ENCODE assay signal across 8 mouse cellular contexts in the genomic region with DNA sequence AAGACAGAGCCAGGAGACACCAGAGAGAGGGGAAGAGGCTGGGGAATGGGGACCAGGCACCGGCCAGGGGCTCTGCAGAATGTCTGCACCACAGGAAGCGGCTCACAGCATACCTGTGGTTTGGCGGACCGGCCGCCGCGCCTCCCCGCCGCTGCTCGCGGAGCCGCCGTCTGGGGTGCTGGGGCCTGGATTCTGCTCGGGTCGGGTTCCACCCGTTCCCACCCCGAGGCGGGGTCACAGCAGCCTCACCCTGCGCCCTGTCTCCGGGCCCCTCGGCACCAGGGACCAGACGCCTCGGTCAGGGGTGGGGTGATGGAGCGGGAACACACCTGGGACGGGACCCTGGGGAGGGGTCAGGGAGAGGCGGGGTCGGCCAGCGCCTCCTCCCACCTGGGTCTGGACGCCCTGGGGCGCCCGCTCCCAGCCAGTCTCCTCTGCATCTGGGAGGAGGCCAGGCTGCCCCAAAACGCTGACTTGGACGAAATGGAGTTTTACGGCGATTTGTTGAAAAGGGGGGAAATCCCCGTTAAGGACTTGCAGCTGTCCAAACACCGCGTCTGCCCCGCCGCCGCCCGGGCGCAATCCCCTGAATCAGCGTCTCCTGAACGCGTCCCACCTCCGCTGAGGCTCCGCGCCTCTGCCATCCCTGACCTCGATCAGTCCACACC. TPM values are rescaled to one million over a fixed set of nuclear protein-coding genes. Genes with fewer than 3 reads are reported as not detected.
DNase-seq lines count a peak whose midpoint lies in the region; ATAC-seq and TF ChIP-seq lines count a peak whose summit lies in the region.

No protein-coding gene starts in this region.

- DNase-seq in cerebellum, adult 9-11 months, result peak; percentile 46
- no peak for DNase-seq in cerebellum, postnatal 36 days
- DNase-seq in forebrain, embryonic 11.5 days (ENCODE audit: low spot score), result peak; percentile 71
- peak; percentile 55 for DNase-seq in stomach, postnatal 0 days (ENCODE audit: low spot score)
- DNase-seq in thymus, postnatal 0 days (ENCODE audit: low spot score), result no peak
- no peak for DNase-seq in left cerebral cortex, adult 18-20 months (ENCODE audit: low spot score in 2 of 2)

- H3K4me2 ChIP-seq in forebrain, embryonic 11.5 days (ENCODE audit: low read depth, low read length, severe bottlenecking), result peak overlapping the region; percentile 46
- peak overlapping the region; percentile 59 for H3K4me2 ChIP-seq in liver, embryonic 12.5 days
- H3K4me2 ChIP-seq in stomach, postnatal 0 days (replicated peaks; ENCODE audit: low read depth), result peak overlapping the region; percentile 68

- H3K4me3 ChIP-seq in C2C12 (ENCODE audit: insufficient read depth, poor library complexity, severe bottlenecking), result no peak overlapping the region
- H3K4me3 ChIP-seq in forebrain, embryonic 11.5 days (ENCODE audit: low read depth, low read length), result peak overlapping the region; percentile 14
- H3K4me3 ChIP-seq in liver, embryonic 12.5 days, result peak overlapping the region; percentile 38
- peak overlapping the region; percentile 35 for H3K4me3 ChIP-seq in stomach, postnatal 0 days (ENCODE audit: low read depth, low read length)

- H3K79me2 ChIP-seq in C2C12 (ENCODE audit: control insufficient read depth, insufficient read depth), result no peaks in the 10 kb centered on the region

- no peak for ATAC-seq in forebrain, embryonic 11.5 days (replicated peaks; ENCODE audit: low FRiP score)
- ATAC-seq in liver, embryonic 12.5 days, result no peak
- no peak; the same call in 1 of the 2 replicates for ATAC-seq in stomach, postnatal 0 days (ENCODE audit: low FRiP score, low TSS enrichment)

- no peak overlapping the region for H3K27ac ChIP-seq in forebrain, embryonic 11.5 days (ENCODE audit: low read depth, low read length)
- H3K27ac ChIP-seq in liver, embryonic 12.5 days, result no peak overlapping the region
- no peak overlapping the region for H3K27ac ChIP-seq in stomach, postnatal 0 days (replicated peaks)

- H3K36me3 ChIP-seq in C2C12 (ENCODE audit: control insufficient read depth, insufficient read depth), result no peaks in the 10 kb centered on the region
- no peaks in the 10 kb centered on the region for H3K36me3 ChIP-seq in forebrain, embryonic 11.5 days (ENCODE audit: control insufficient read depth, insufficient read depth, low read length)
- no peaks in the 10 kb centered on the region for H3K36me3 ChIP-seq in liver, embryonic 12.5 days
- H3K36me3 ChIP-seq in stomach, postnatal 0 days (ENCODE audit: control insufficient read depth, insufficient read depth, low read length), result no peaks in the 10 kb centered on the region

- peak overlapping the region; percentile 53 for H3ac ChIP-seq in C2C12 (ENCODE audit: control insufficient read depth, insufficient read length, low read depth)

- TF ChIP-seq EP300 in stomach, postnatal 0 days (optimal IDR thresholded peaks at IDR 0.05), result no peak

- no peaks in the 10 kb centered on the region for H3K27me3 ChIP-seq in C2C12 (ENCODE audit: control insufficient read depth, insufficient read depth, insufficient read length)
- H3K27me3 ChIP-seq in forebrain, embryonic 11.5 days (ENCODE audit: control insufficient read depth, insufficient read depth, low read length), result peaks cover 57% of the 10 kb centered on the region
- H3K27me3 ChIP-seq in liver, embryonic 12.5 days (replicated peaks), result peaks cover 85% of the 10 kb centered on the region
- H3K27me3 ChIP-seq in stomach, postnatal 0 days (ENCODE audit: control insufficient read depth, insufficient read depth, low read length), result no peaks in the 10 kb centered on the region

- no peak for TF ChIP-seq CTCF in C2C12 (IDR thresholded peaks at IDR 0.05; ENCODE audit: control insufficient read depth, insufficient read depth, insufficient read length)
- TF ChIP-seq CTCF in stomach, postnatal 0 days (IDR thresholded peaks at IDR 0.05; ENCODE audit: low read depth), result no peak

- no peaks in the 10 kb centered on the region for H3K79me3 ChIP-seq in C2C12 (ENCODE audit: low read depth)

- WGBS in forebrain, embryonic 11.5 days, result 1% methylated on average over 47 of the region's 50 CpGs
- 2% methylated on average over 50 of the region's 50 CpGs for WGBS in liver, embryonic 12.5 days (ENCODE audit: insufficient replicate concordance)
- WGBS in stomach, postnatal 0 days, result 3% methylated on average over 45 of the region's 50 CpGs

- H3K9me3 ChIP-seq in forebrain, embryonic 11.5 days (ENCODE audit: control insufficient read depth, low read length), result no peaks in the 10 kb centered on the region
- H3K9me3 ChIP-seq in liver, embryonic 12.5 days (replicated peaks), result 0 out of 2 replicates have a peak, but pooled peaks cover 2% of the 10 kb centered on the region
- no peaks in the 10 kb centered on the region for H3K9me3 ChIP-seq in stomach, postnatal 0 days (ENCODE audit: control insufficient read depth, low read length)

- H3K9ac ChIP-seq in forebrain, embryonic 11.5 days (ENCODE audit: low read length), result 0 out of 2 replicates have a peak overlapping the region, but pooled peaks have one; percentile 27
- H3K9ac ChIP-seq in liver, embryonic 12.5 days, result no peak overlapping the region
- H3K9ac ChIP-seq in stomach, postnatal 0 days (ENCODE audit: low read length), result peak overlapping the region; percentile 31; the same call in 1 of the 2 replicates

- peaks cover 18% of the 10 kb centered on the region; the same call in 1 of the 2 replicates for H3K4me1 ChIP-seq in forebrain, embryonic 11.5 days (replicated peaks; ENCODE audit: control insufficient read depth, insufficient read depth, low read length)
- peaks cover 23% of the 10 kb centered on the region for H3K4me1 ChIP-seq in liver, embryonic 12.5 days
- peaks cover 9% of the 10 kb centered on the region for H3K4me1 ChIP-seq in stomach, postnatal 0 days (replicated peaks; ENCODE audit: control insufficient read depth, insufficient read depth)

TF ChIP-seq in C2C12, 6 proteins besides CTCF, POLR2A, EP300 and RAD21:
- TF ChIP-seq USF1 (IDR thresholded peaks at IDR 0.05; ENCODE audit: low read depth), result no peak
- peak; percentile 10 for TF ChIP-seq MYOD1 (IDR thresholded peaks at IDR 0.05; ENCODE audit: control insufficient read depth, insufficient read length, low read depth)

RNA-seq across cellular contexts. Expression of a gene that starts 14.5 kb away (rescaled TPM):
- 0.62 TPM for polyA plus RNA-seq in C2C12 (2012; fragmentation: generic; extraction: Trizol)
- polyA plus RNA-seq in forebrain, embryonic 11.5 days (2014; fragmentation: Nextera tagmentation; extraction: Ambion mirVana), result 18.0 and 20.4 TPM in 2 replicates
- 1.8 and 2.3 TPM in 2 replicates for polyA plus RNA-seq in liver, embryonic 12.5 days (2016; fragmentation: Nextera tagmentation; extraction: Ambion mirVana)
- 6.4 and 7.8 TPM in 2 replicates for polyA plus RNA-seq in stomach, postnatal 0 days (2015; fragmentation: Nextera tagmentation; extraction: Ambion mirVana)
- polyA plus RNA-seq in thymus, postnatal 0 days (2015; fragmentation: Nextera tagmentation; extraction: Ambion mirVana), result 3.1 and 3.5 TPM in 2 replicates
- 1 to 10 TPM; 1.7 to 2.8 TPM for total RNA-seq in left cerebral cortex, adult 18-20 months (2021)

RNA-seq across cellular contexts. Expression of a gene that starts 20.5 kb away (rescaled TPM):
- 46.2 TPM for polyA plus RNA-seq in C2C12 (2012; fragmentation: generic; extraction: Trizol)
- 66.5 and 70.7 TPM in 2 replicates for polyA plus RNA-seq in forebrain, embryonic 11.5 days (2014; fragmentation: Nextera tagmentation; extraction: Ambion mirVana)
- 36.0 and 38.0 TPM in 2 replicates for polyA plus RNA-seq in liver, embryonic 12.5 days (2016; fragmentation: Nextera tagmentation; extraction: Ambion mirVana)
- 33.8 and 35.7 TPM in 2 replicates for polyA plus RNA-seq in stomach, postnatal 0 days (2015; fragmentation: Nextera tagmentation; extraction: Ambion mirVana)
- polyA plus RNA-seq in thymus, postnatal 0 days (2015; fragmentation: Nextera tagmentation; extraction: Ambion mirVana), result 70.4 and 73.0 TPM in 2 replicates
- 10 to 100 TPM; 28.6 to 30.9 TPM for total RNA-seq in left cerebral cortex, adult 18-20 months (2021)

RNA-seq across cellular contexts. Expression of a gene that starts 24.4 kb away (rescaled TPM):
- polyA plus RNA-seq in C2C12 (2012; fragmentation: generic; extraction: Trizol), result 0.40 TPM
- 4.9 and 6.1 TPM in 2 replicates for polyA plus RNA-seq in forebrain, embryonic 11.5 days (2014; fragmentation: Nextera tagmentation; extraction: Ambion mirVana)
- 0.54 and 0.57 TPM in 2 replicates for polyA plus RNA-seq in liver, embryonic 12.5 days (2016; fragmentation: Nextera tagmentation; extraction: Ambion mirVana)
- 3.6 and 3.9 TPM in 2 replicates for polyA plus RNA-seq in stomach, postnatal 0 days (2015; fragmentation: Nextera tagmentation; extraction: Ambion mirVana)
- polyA plus RNA-seq in thymus, postnatal 0 days (2015; fragmentation: Nextera tagmentation; extraction: Ambion mirVana), result 2.3 and 2.4 TPM in 2 replicates
- total RNA-seq in left cerebral cortex, adult 18-20 months (2021), result 1 to 10 TPM; 1.0 to 1.1 TPM

RNA-seq across cellular contexts. Expression of a gene that starts 38.9 kb away (rescaled TPM):
- 110 TPM for polyA plus RNA-seq in C2C12 (2012; fragmentation: generic; extraction: Trizol)
- polyA plus RNA-seq in forebrain, embryonic 11.5 days (2014; fragmentation: Nextera tagmentation; extraction: Ambion mirVana), result 23.3 and 25.7 TPM in 2 replicates
- polyA plus RNA-seq in liver, embryonic 12.5 days (2016; fragmentation: Nextera tagmentation; extraction: Ambion mirVana), result 43.7 and 44.0 TPM in 2 replicates
- 80.7 and 84.6 TPM in 2 replicates for polyA plus RNA-seq in stomach, postnatal 0 days (2015; fragmentation: Nextera tagmentation; extraction: Ambion mirVana)
- 112 and 123 TPM in 2 replicates for polyA plus RNA-seq in thymus, postnatal 0 days (2015; fragmentation: Nextera tagmentation; extraction: Ambion mirVana)
- 10 to 100 TPM; 84.5 to 87.3 TPM for total RNA-seq in left cerebral cortex, adult 18-20 months (2021)

RNA-seq across cellular contexts. Expression of a gene that starts 44.9 kb away (rescaled TPM):
- polyA plus RNA-seq in C2C12 (2012; fragmentation: generic; extraction: Trizol), result 130 TPM
- 80.6 and 83.5 TPM in 2 replicates for polyA plus RNA-seq in forebrain, embryonic 11.5 days (2014; fragmentation: Nextera tagmentation; extraction: Ambion mirVana)
- polyA plus RNA-seq in liver, embryonic 12.5 days (2016; fragmentation: Nextera tagmentation; extraction: Ambion mirVana), result 20.9 and 23.3 TPM in 2 replicates
- 15.2 and 17.8 TPM in 2 replicates for polyA plus RNA-seq in stomach, postnatal 0 days (2015; fragmentation: Nextera tagmentation; extraction: Ambion mirVana)
- polyA plus RNA-seq in thymus, postnatal 0 days (2015; fragmentation: Nextera tagmentation; extraction: Ambion mirVana), result 15.9 and 18.2 TPM in 2 replicates
- total RNA-seq in left cerebral cortex, adult 18-20 months (2021), result 100 to 1,000 TPM; 251 to 254 TPM

Comparison
In these comparisons a context has a peak if more than half of its experiments do, and no peak if none do; other contexts are left out.
1. DNase-seq: peak in cerebellum, adult 9-11 months (single experiment), forebrain, embryonic 11.5 days (single experiment) and stomach, postnatal 0 days (single experiment); none in cerebellum, postnatal 36 days (0 of 2), thymus, postnatal 0 days (single experiment) and left cerebral cortex, adult 18-20 months (0 of 2).
2. Peak in every context shown above with its lines, with median percentiles within 50 percentile points of each other: H3K4me2 ChIP-seq.